Mouse (Mus musculus) heart, postnatal 0 days (tissue): ENCODE data around the gene Igsf8.

Experiments used
- CTCF ChIP-seq: IDR thresholded peaks from 2 replicates; pipeline ENCODE4 v1.5.1; 2016; ENCODE audit warnings: antibody characterized with exemption, control low read depth, low read depth
- EP300 ChIP-seq: IDR thresholded peaks from 2 replicates; pipeline ENCODE4 v1.6.1; 2016; ENCODE audit warnings: antibody characterized with exemption, low read depth

- no peak for TF ChIP-seq CTCF
- no peak for TF ChIP-seq EP300
Measured at GRCm38 (mm10) chr1:172273386-172273785, 11.9 kb downstream of the Igsf8 start.
